Mouse (Mus musculus) C2C12 (cell line): Measurements from ENCODE around the gene Extl2. TPM values are rescaled to one million over a fixed set of nuclear protein-coding genes. Genes with fewer than 3 reads are reported as not detected.

ENCODE experiments used
- H3K27me3 ChIP-seq: one replicate; pipeline ENCODE4 v1.6.1; 2011; ENCODE audit not compliant: control insufficient read depth, insufficient read depth, insufficient read length
- H3K36me3 ChIP-seq: one replicate; pipeline ENCODE4 v1.6.1; 2011; ENCODE audit not compliant: control insufficient read depth, insufficient read depth
- H3K4me3 ChIP-seq: one replicate; pipeline ENCODE4 v1.5.1; 2011; ENCODE audit warnings: mild to moderate bottlenecking, control low read depth; ENCODE audit not compliant: poor library complexity, insufficient read depth, severe bottlenecking
- H3K79me2 ChIP-seq: one replicate; pipeline ENCODE4 v1.6.1; 2011; ENCODE audit not compliant: control insufficient read depth, insufficient read depth
- H3K79me3 ChIP-seq: one replicate; pipeline ENCODE4 v1.6.1; 2011; ENCODE audit warnings: low read depth, control low read depth
- H3ac ChIP-seq: one replicate; pipeline ENCODE3; 2011; ENCODE audit warnings: low read depth; ENCODE audit not compliant: control insufficient read depth, insufficient read length
- CEBPB ChIP-seq: IDR thresholded peaks from one replicate; pipeline ENCODE4 v1.6.1; 2011; ENCODE audit warnings: low read depth, mild to moderate bottlenecking, control low read depth, moderate library complexity
- CTCF ChIP-seq: IDR thresholded peaks from one replicate; pipeline ENCODE4 v1.5.1; 2011; ENCODE audit not compliant: control insufficient read depth, insufficient read depth, insufficient read length
- FOSL1 ChIP-seq: IDR thresholded peaks from one replicate; pipeline ENCODE4 v1.8.0; 2011; ENCODE audit warnings: mild to moderate bottlenecking, low read length; ENCODE audit not compliant: poor library complexity, insufficient read depth, severe bottlenecking
- MAX ChIP-seq: IDR thresholded peaks from one replicate; pipeline ENCODE4 v1.6.1; 2011; ENCODE audit warnings: mild to moderate bottlenecking, control low read depth
- MYOD1 ChIP-seq: IDR thresholded peaks from one replicate; pipeline ENCODE4 v1.6.1; 2011; ENCODE audit warnings: low read depth; ENCODE audit not compliant: control insufficient read depth, insufficient read length
- MYOG ChIP-seq: IDR thresholded peaks from one replicate; pipeline ENCODE4 v1.6.1; 2011; ENCODE audit not compliant: control insufficient read depth, insufficient read length; ENCODE audit errors: extremely low read depth
- USF1 ChIP-seq: IDR thresholded peaks from one replicate; pipeline ENCODE4 v1.6.1; 2011; ENCODE audit warnings: low read depth, mild to moderate bottlenecking, control low read depth, moderate library complexity
- microRNA-seq: library from miRNA; unstranded; fragments of <30 nt; microRNA quantifications from one replicate; pipeline ENCODE4, GENCODE M21; 2019; ENCODE audit warnings: borderline microRNAs expressed
- polyA plus RNA-seq: library from polyadenylated mRNA; unstranded; fragments of >200 nt; fragmentation: generic; extraction: Trizol; gene quantifications from one replicate; pipeline ENCODE4 v1.2.1, GENCODE M21; 2012; ENCODE audit warnings: missing spikeins

Gene Extl2
- polyA plus RNA-seq, 1 experiment: 8.4 TPM

DNA sequence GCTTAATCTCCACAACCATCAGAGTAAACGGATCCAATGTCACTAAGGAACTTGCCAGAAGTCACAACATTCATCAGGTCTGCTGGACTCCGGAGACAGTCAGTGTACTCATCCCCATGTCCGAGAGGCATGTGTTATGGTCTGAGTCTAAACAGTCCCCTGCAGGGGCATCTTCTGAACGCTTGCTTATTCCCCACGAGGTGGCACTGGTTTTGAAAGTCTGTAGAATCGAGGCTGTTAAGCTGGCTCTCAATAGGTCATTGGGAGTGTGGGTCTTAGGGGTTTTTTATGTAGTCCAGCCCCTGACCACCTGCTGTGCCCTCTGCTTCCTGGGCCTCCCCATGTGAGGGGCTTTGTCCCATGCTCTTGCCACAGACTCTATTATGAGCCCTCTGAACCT lies 49.8 kb downstream of the Extl2 start:
- H3ac ChIP-seq: no peak overlapping the region
- no peaks in the 10 kb centered on the region for H3K36me3 ChIP-seq
- no peak overlapping the region for H3K4me3 ChIP-seq
- H3K79me2 ChIP-seq: no peaks in the 10 kb centered on the region
- no peaks in the 10 kb centered on the region for H3K27me3 ChIP-seq
- no peaks in the 10 kb centered on the region for H3K79me3 ChIP-seq
- no peak for TF ChIP-seq MYOG
- TF ChIP-seq MAX: no peak
- TF ChIP-seq CEBPB: no peak
- no peak for TF ChIP-seq USF1
- TF ChIP-seq CTCF: no peak
- no peak for TF ChIP-seq MYOD1
- TF ChIP-seq FOSL1: no peak

DNA sequence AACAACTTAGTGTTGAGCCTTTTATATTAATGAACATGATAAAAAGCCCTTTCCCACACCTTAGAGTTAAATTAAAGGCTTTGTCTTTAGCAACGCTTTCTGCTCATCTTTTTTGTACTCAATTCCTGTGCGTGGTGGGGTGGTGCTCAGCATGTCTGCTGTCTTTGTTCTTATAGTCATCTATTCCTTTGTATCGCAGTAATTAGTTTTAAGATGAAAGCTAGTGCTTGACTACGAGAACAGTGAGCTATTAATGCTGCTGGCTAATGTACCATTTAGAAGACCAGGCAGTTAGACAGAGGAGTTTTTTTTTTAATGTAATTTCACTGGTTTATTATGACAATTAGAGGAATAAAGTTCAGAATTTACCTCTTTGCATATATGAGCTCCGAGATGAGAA lies 53.1 kb downstream of the Extl2 start:
- Histone ChIP-seq H3K79me3 (no peaks in the 10 kb centered on the region), H3K27me3 (no peaks in the 10 kb centered on the region), H3K36me3 (no peaks in the 10 kb centered on the region), H3K79me2 (no peaks in the 10 kb centered on the region), H3K4me3 (no peak overlapping the region), H3ac (no peak overlapping the region)
- TF ChIP-seq CTCF (no peak), MAX (no peak), FOSL1 (no peak), MYOD1 (no peak), USF1 (no peak), MYOG (no peak), CEBPB (no peak)

DNA sequence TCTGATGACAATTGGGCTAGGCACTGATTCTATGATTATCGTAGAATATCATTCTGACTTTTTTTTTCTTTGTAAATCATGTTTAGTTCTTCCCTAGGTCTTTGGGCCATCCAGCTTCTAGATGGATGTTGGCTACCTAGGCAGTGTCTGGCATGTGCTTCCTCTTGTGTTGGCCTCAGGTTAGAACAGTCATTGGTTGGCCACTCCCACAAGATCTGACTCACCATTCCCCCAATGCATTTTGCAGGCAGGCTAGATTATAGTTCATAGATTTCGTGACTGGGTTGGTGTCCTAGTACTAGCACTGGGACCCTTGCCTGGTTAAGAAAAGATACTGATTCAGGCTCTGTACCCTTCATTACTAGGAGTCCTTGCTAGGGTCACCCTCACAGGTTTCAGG lies 54.9 kb downstream of the Extl2 start:
- no peak overlapping the region for H3K4me3 ChIP-seq
- TF ChIP-seq MAX: no peak
- TF ChIP-seq MYOG: no peak
- no peak for TF ChIP-seq FOSL1
- no peak for TF ChIP-seq CTCF
- TF ChIP-seq CEBPB: no peak
- TF ChIP-seq MYOD1: no peak

DNA sequence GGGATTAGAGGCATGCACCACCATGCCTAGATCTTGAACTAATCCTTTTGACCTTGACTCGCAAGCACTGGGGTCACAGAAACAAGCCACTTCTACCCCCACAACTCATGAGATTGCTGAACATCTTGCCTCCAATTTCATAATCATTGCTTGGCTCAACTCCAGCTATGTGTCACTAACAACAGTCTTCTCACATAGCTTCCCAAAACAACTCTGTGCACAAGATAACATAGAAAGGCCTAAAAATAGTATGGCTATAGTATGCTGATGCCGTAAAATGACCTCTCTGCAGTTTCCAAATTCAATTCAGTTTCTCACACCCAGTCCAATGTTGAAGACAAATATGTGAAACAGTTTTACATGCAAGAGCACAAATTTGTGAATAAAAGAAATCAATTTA lies 65.3 kb downstream of the Extl2 start:
- TF ChIP-seq MYOG: no peak
- TF ChIP-seq MYOD1: no peak
- no peak for TF ChIP-seq CEBPB
- TF ChIP-seq FOSL1: no peak
- no peak for TF ChIP-seq USF1
- TF ChIP-seq CTCF: no peak
- TF ChIP-seq MAX: no peak
- no peak overlapping the region for H3ac ChIP-seq
- H3K36me3 ChIP-seq: no peaks in the 10 kb centered on the region
- H3K79me2 ChIP-seq: no peaks in the 10 kb centered on the region
- no peak overlapping the region for H3K4me3 ChIP-seq
- no peaks in the 10 kb centered on the region for H3K79me3 ChIP-seq
- H3K27me3 ChIP-seq: no peaks in the 10 kb centered on the region

More for the DNA sequence above, 54.9 kb downstream of the Extl2 start:
- H3K79me3 ChIP-seq: no peaks in the 10 kb centered on the region
- no peaks in the 10 kb centered on the region for H3K79me2 ChIP-seq
- no peaks in the 10 kb centered on the region for H3K36me3 ChIP-seq
- H3ac ChIP-seq: no peak overlapping the region
- no peaks in the 10 kb centered on the region for H3K27me3 ChIP-seq

DNA sequence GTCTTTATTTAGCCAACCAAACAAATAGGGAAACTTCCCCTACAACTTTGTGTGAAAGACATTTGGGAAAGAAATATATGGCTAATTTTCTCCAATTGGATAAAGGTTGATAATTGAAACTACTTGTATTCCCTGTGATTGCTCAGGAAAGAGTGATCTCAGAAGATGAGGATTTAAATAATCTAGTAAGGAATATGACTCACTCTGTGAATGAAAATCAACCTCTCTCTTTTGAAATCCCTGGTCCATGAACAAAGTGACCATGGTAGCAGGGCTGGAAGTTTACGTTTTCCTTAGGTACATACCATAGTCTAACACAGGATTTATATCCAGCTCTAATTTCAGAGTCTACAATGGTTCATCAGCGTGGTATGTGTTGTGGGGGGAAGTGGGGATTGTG lies 69.5 kb downstream of the Extl2 start:
- Histone ChIP-seq H3K79me3 (no peaks in the 10 kb centered on the region), H3K4me3 (no peak overlapping the region), H3K27me3 (no peaks in the 10 kb centered on the region), H3K79me2 (no peaks in the 10 kb centered on the region), H3ac (no peak overlapping the region), H3K36me3 (no peaks in the 10 kb centered on the region)
- TF ChIP-seq FOSL1: no peak
- no peak for TF ChIP-seq MYOD1
- TF ChIP-seq CTCF: no peak
- no peak for TF ChIP-seq USF1
- no peak for TF ChIP-seq MAX
- TF ChIP-seq CEBPB: no peak
- TF ChIP-seq MYOG: no peak

DNA sequence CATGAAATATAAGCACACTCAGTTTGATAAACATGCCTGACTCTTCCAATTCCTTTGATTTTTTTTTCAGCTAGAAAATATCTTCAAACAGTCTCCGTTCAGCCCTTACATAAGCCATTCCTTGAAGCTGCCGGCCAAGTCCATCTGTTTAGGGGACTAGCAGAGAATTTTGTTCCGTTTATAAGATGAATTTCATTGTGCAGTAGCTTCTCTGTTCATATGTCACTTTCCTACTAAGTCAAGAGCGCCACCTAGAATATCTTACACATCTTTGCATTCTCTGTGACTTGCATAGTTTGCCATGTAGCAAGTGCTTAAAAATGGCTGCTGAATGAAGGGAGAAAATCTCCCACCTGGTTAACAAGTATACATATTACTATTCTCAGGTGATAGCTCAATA lies 71.2 kb downstream of the Extl2 start:
- H3K79me3 ChIP-seq: no peaks in the 10 kb centered on the region
- no peaks in the 10 kb centered on the region for H3K79me2 ChIP-seq
- TF ChIP-seq CEBPB (no peak), CTCF (no peak), MYOG (no peak), FOSL1 (no peak), MYOD1 (no peak), USF1 (no peak), MAX (no peak)
- H3ac ChIP-seq: no peak overlapping the region
- H3K4me3 ChIP-seq: no peak overlapping the region
- H3K27me3 ChIP-seq: no peaks in the 10 kb centered on the region
- H3K36me3 ChIP-seq: no peaks in the 10 kb centered on the region

Small RNAs within 50 kb of the gene (microRNA-seq; reads per million reads assigned to microRNA genes)
- gene Mir669n: not detected

Other genes starting within 250 kb of the Extl2 start
- 14.1 TPM for gene Dph5, start 119.6 kb upstream of the Extl2 start, polyA plus RNA-seq
- gene Slc30a7, start 56 bp upstream of the Extl2 start, polyA plus RNA-seq: 7.9 TPM
- gene Vcam1, start 122.2 kb downstream of the Extl2 start, polyA plus RNA-seq: 11.5 TPM
- gene Gpr88, start 246.0 kb downstream of the Extl2 start, polyA plus RNA-seq: not detected